Comparison of ENCODE assay signal across 8 mouse cellular contexts in genomic region chr16:23984183-23984582, GRCm38 (mm10). TPM values are rescaled to one million over a fixed set of nuclear protein-coding genes. Genes with fewer than 3 reads are reported as not detected.
DNase-seq lines count a peak whose midpoint lies in the region; ATAC-seq and TF ChIP-seq lines count a peak whose summit lies in the region.

No protein-coding gene starts in this region.

- H3K36me3 ChIP-seq in hindbrain, embryonic 16.5 days (ENCODE audit: control insufficient read depth, insufficient read depth, low read length) = no peaks in the 10 kb centered on the region

- peak overlapping the region; percentile 99 for H3K27ac ChIP-seq in gastrocnemius, adult 2 months
- no peak overlapping the region for H3K27ac ChIP-seq in hindbrain, embryonic 16.5 days (ENCODE audit: low read depth, low read length)

- peak; percentile 91 for DNase-seq in ZHBTc4 (ENCODE audit: low read depth, low spot score)
- DNase-seq in cerebellum, postnatal 4 days (ENCODE audit: low spot score in 2 of 2) = peak; percentile 87 to 93
- DNase-seq in gastrocnemius, adult 2 months = peak; percentile 93
- peak; percentile 84 to 85 for DNase-seq in layer of hippocampus, postnatal 36 days
- DNase-seq in lung, postnatal 25 days (ENCODE audit: low spot score) = peak; percentile 92
- peak; percentile 85 for DNase-seq in ovary, postnatal 36 days (ENCODE audit: low spot score)
- peak; percentile 93 for DNase-seq in thymus, postnatal 14 days

- peak overlapping the region; percentile 54; the same call in 1 of the 2 replicates for H3K9ac ChIP-seq in hindbrain, embryonic 16.5 days (ENCODE audit: low read depth, low read length)

- intact Hi-C loops in gastrocnemius, adult 2 months (cut with DNase I) = loop anchor here (1.0 to 5.0 kb wide), 6 partner anchors 365 to 1363 kb away; no protein-coding TSS in a partner anchor

- ATAC-seq in hindbrain, embryonic 16.5 days = peak; percentile 57

- H3K4me3 ChIP-seq in gastrocnemius, adult 2 months = peak overlapping the region; percentile 94
- H3K4me3 ChIP-seq in hindbrain, embryonic 16.5 days (ENCODE audit: low read length) = peak overlapping the region; percentile 43

- under 1% methylated on average over 22 of the region's 22 CpGs for WGBS in hindbrain, embryonic 16.5 days

- H3K4me1 ChIP-seq in hindbrain, embryonic 16.5 days (ENCODE audit: control insufficient read depth, insufficient read depth, low read depth, low read length) = peaks cover 36% of the 10 kb centered on the region

- TF ChIP-seq CTCF in gastrocnemius, adult 2 months (IDR thresholded peaks at IDR 0.05) = peak; percentile 94

- no peaks in the 10 kb centered on the region for H3K9me3 ChIP-seq in hindbrain, embryonic 16.5 days (ENCODE audit: control insufficient read depth, low read length)

- peaks cover 13% of the 10 kb centered on the region for H3K27me3 ChIP-seq in hindbrain, embryonic 16.5 days (replicated peaks; ENCODE audit: control insufficient read depth, insufficient read depth, low read length)

- H3K4me2 ChIP-seq in hindbrain, embryonic 16.5 days (ENCODE audit: low read length) = peak overlapping the region; percentile 93

RNA-seq across cellular contexts. Expression of gene Gm37419, which starts 4.1 kb away (rescaled TPM):
- total RNA-seq in gastrocnemius, adult 2 months (2021) = not detected
- polyA plus RNA-seq in hindbrain, embryonic 16.5 days (2015; fragmentation: Nextera tagmentation; extraction: Ambion mirVana) = not detected in 2 replicates
- not detected for total RNA-seq in layer of hippocampus, postnatal 36 days (2021)

RNA-seq across cellular contexts. Expression of gene Bcl6, which starts 4.5 kb away (rescaled TPM):
- total RNA-seq in gastrocnemius, adult 2 months (2021) = 10 to 100 TPM; 62.7 to 71.2 TPM
- 0.76 and 0.79 TPM in 2 replicates for polyA plus RNA-seq in hindbrain, embryonic 16.5 days (2015; fragmentation: Nextera tagmentation; extraction: Ambion mirVana)
- total RNA-seq in layer of hippocampus, postnatal 36 days (2021) = 10 to 100 TPM; 55.3 to 66.4 TPM

RNA-seq across cellular contexts. Expression of gene Rtp2, which starts 52.0 kb away (rescaled TPM):
- total RNA-seq in gastrocnemius, adult 2 months (2021) = not detected
- 0.12 TPM in 1 of 2 replicates, not detected in the other for polyA plus RNA-seq in hindbrain, embryonic 16.5 days (2015; fragmentation: Nextera tagmentation; extraction: Ambion mirVana)
- under 1 TPM; 0.40 to 0.48 TPM for total RNA-seq in layer of hippocampus, postnatal 36 days (2021)
